Mouse (Mus musculus): ENCODE measurements at regions not wholly inside any gene's neighbourhood (a gene's known extent, or its start where the extent isn't known, plus 50 kb on each side); places are given as distances from the start of the nearest gene placed in this dataset.

GRCm38 (mm10) chr13:52187841-52188604 lies 341.5 kb downstream of the Gadd45g start:
- Histone ChIP-seq H3K9me3 (no peaks in the 10 kb centered on the region), H3K27me3 (replicated peaks; ENCODE audit: low read depth, poor library complexity, severe bottlenecking) (no peaks in the 10 kb centered on the region), H3K36me3 (replicated peaks) (no peaks in the 10 kb centered on the region), H3K27ac (replicated peaks) (no peak overlapping the region; the same call in 1 of the 2 replicates), H3K4me1 (peaks cover 11% of the 10 kb centered on the region; the same call in 1 of the 2 replicates), H3K4me3 (no peak overlapping the region)
- no peak for DNase-seq (ENCODE audit: low spot score)
- 87% methylated on average over 8 of the region's 8 CpGs for WGBS

GRCm38 (mm10) chr13:52188605-52189003 lies 342.1 kb downstream of the Gadd45g start:
- Histone ChIP-seq H3K9me3 (no peaks in the 10 kb centered on the region), H3K4me1 (peaks cover 17% of the 10 kb centered on the region), H3K27ac (replicated peaks) (no peak overlapping the region), H3K4me3 (no peak overlapping the region), H3K36me3 (replicated peaks) (no peaks in the 10 kb centered on the region), H3K27me3 (replicated peaks; ENCODE audit: low read depth, poor library complexity, severe bottlenecking) (no peaks in the 10 kb centered on the region)
- no peak for DNase-seq (ENCODE audit: low spot score)
- WGBS = 88% methylated on average over 2 of the region's 2 CpGs

- Histone ChIP-seq H3K27ac (replicated peaks) (no peak overlapping the region), H3K4me1 (peaks cover 24% of the 10 kb centered on the region), H3K27me3 (replicated peaks; ENCODE audit: low read depth, poor library complexity, severe bottlenecking) (no peaks in the 10 kb centered on the region), H3K4me3 (no peak overlapping the region), H3K36me3 (replicated peaks) (no peaks in the 10 kb centered on the region), H3K9me3 (no peaks in the 10 kb centered on the region)
- 74% methylated on average over 10 of the region's 10 CpGs for WGBS
- DNase-seq (ENCODE audit: low spot score) = no peak
Observed at GRCm38 (mm10) chr13:52189382-52189923, 341.6 kb downstream of the Diras2 start.

- WGBS = 78% methylated on average over 9 of the region's 9 CpGs
- DNase-seq (ENCODE audit: low spot score) = no peak
- no peak overlapping the region for H3K4me3 ChIP-seq
- no peak overlapping the region for H3K27ac ChIP-seq (replicated peaks)
- H3K36me3 ChIP-seq (replicated peaks) = no peaks in the 10 kb centered on the region
- no peaks in the 10 kb centered on the region for H3K9me3 ChIP-seq
- H3K27me3 ChIP-seq (replicated peaks; ENCODE audit: low read depth, poor library complexity, severe bottlenecking) = no peaks in the 10 kb centered on the region
- peaks cover 32% of the 10 kb centered on the region for H3K4me1 ChIP-seq
Observed at GRCm38 (mm10) chr13:52190256-52190655, 340.8 kb downstream of the Diras2 start.

GRCm38 (mm10) chr13:52190848-52191590 lies 340.1 kb downstream of the Diras2 start:
- H3K27ac ChIP-seq (replicated peaks) = no peak overlapping the region
- peaks cover 37% of the 10 kb centered on the region for H3K4me1 ChIP-seq
- no peaks in the 10 kb centered on the region for H3K27me3 ChIP-seq (replicated peaks; ENCODE audit: low read depth, poor library complexity, severe bottlenecking)
- no peak for DNase-seq (ENCODE audit: low spot score)
- WGBS = 85% methylated on average over 15 of the region's 15 CpGs
- no peaks in the 10 kb centered on the region for H3K36me3 ChIP-seq (replicated peaks)
- H3K9me3 ChIP-seq = no peaks in the 10 kb centered on the region
- H3K4me3 ChIP-seq = no peak overlapping the region

GRCm38 (mm10) chr13:52196917-52197316 lies 334.2 kb downstream of the Diras2 start:
- no peak overlapping the region for H3K4me3 ChIP-seq
- no peak overlapping the region for H3K27ac ChIP-seq (replicated peaks)
- no peaks in the 10 kb centered on the region for H3K9me3 ChIP-seq
- 0 out of 2 replicates have a peak, but pooled peaks cover 11% of the 10 kb centered on the region for H3K27me3 ChIP-seq (replicated peaks; ENCODE audit: low read depth, poor library complexity, severe bottlenecking)
- WGBS = 74% methylated on average over 5 of the region's 5 CpGs
- H3K4me1 ChIP-seq = peaks cover 43% of the 10 kb centered on the region
- DNase-seq (ENCODE audit: low spot score) = no peak
- H3K36me3 ChIP-seq (replicated peaks) = no peaks in the 10 kb centered on the region

GRCm38 (mm10) chr13:52198649-52199348 lies 332.3 kb downstream of the Diras2 start:
- Histone ChIP-seq H3K27me3 (replicated peaks; ENCODE audit: low read depth, poor library complexity, severe bottlenecking) (peaks cover 11% of the 10 kb centered on the region; the same call in 1 of the 2 replicates), H3K9me3 (no peaks in the 10 kb centered on the region), H3K36me3 (replicated peaks) (no peaks in the 10 kb centered on the region), H3K4me3 (no peak overlapping the region), H3K4me1 (peaks cover 35% of the 10 kb centered on the region), H3K27ac (replicated peaks) (no peak overlapping the region)
- DNase-seq (ENCODE audit: low spot score) = no peak
- 77% methylated on average over 7 of the region's 7 CpGs for WGBS

GRCm38 (mm10) chr13:52202372-52202771 lies 328.7 kb downstream of the Diras2 start:
- Histone ChIP-seq H3K4me3 (no peak overlapping the region), H3K36me3 (replicated peaks) (no peaks in the 10 kb centered on the region), H3K4me1 (peaks cover 12% of the 10 kb centered on the region; the same call in 1 of the 2 replicates), H3K27ac (replicated peaks) (no peak overlapping the region), H3K9me3 (no peaks in the 10 kb centered on the region), H3K27me3 (replicated peaks; ENCODE audit: low read depth, poor library complexity, severe bottlenecking) (peaks cover 9% of the 10 kb centered on the region; the same call in 1 of the 2 replicates)
- WGBS = 80% methylated on average over 1 of the region's 1 CpGs
- no peak for DNase-seq (ENCODE audit: low spot score)

- 74% methylated on average over 4 of the region's 4 CpGs for WGBS
- no peak for DNase-seq (ENCODE audit: low spot score)
- Histone ChIP-seq H3K27me3 (replicated peaks; ENCODE audit: low read depth, poor library complexity, severe bottlenecking) (no peaks in the 10 kb centered on the region; the same call in 1 of the 2 replicates), H3K4me3 (no peak overlapping the region), H3K9me3 (no peaks in the 10 kb centered on the region), H3K4me1 (no peaks in the 10 kb centered on the region), H3K36me3 (replicated peaks) (no peaks in the 10 kb centered on the region), H3K27ac (replicated peaks) (no peak overlapping the region)
Observed at GRCm38 (mm10) chr13:52205951-52206350, 325.1 kb downstream of the Diras2 start.

- Histone ChIP-seq H3K27ac (replicated peaks) (no peak overlapping the region), H3K27me3 (replicated peaks; ENCODE audit: low read depth, poor library complexity, severe bottlenecking) (peaks cover 16% of the 10 kb centered on the region), H3K9me3 (peaks cover 5% of the 10 kb centered on the region; the same call in 1 of the 2 replicates), H3K36me3 (replicated peaks) (no peaks in the 10 kb centered on the region), H3K4me3 (no peak overlapping the region), H3K4me1 (no peaks in the 10 kb centered on the region; the same call in 1 of the 2 replicates)
- 91% methylated on average over 5 of the region's 5 CpGs for WGBS
- DNase-seq (ENCODE audit: low spot score) = no peak
Observed at GRCm38 (mm10) chr13:52216343-52216742, 314.7 kb downstream of the Diras2 start.

- peaks cover 23% of the 10 kb centered on the region for H3K27me3 ChIP-seq (replicated peaks; ENCODE audit: low read depth, poor library complexity, severe bottlenecking)
- DNase-seq (ENCODE audit: low spot score) = no peak
- H3K9me3 ChIP-seq = peaks cover 5% of the 10 kb centered on the region; the same call in 1 of the 2 replicates
- no peak overlapping the region for H3K27ac ChIP-seq (replicated peaks)
- no peaks in the 10 kb centered on the region for H3K36me3 ChIP-seq (replicated peaks)
- H3K4me1 ChIP-seq = peaks cover 4% of the 10 kb centered on the region
- H3K4me3 ChIP-seq = no peak overlapping the region
- WGBS = 83% methylated on average over 5 of the region's 5 CpGs
Observed at GRCm38 (mm10) chr13:52217066-52217465, 314.0 kb downstream of the Diras2 start.

- Histone ChIP-seq H3K4me1 (peaks cover 10% of the 10 kb centered on the region), H3K27me3 (replicated peaks; ENCODE audit: low read depth, poor library complexity, severe bottlenecking) (peaks cover 30% of the 10 kb centered on the region), H3K36me3 (replicated peaks) (no peaks in the 10 kb centered on the region), H3K27ac (replicated peaks) (no peak overlapping the region), H3K9me3 (peaks cover 5% of the 10 kb centered on the region; the same call in 1 of the 2 replicates), H3K4me3 (no peak overlapping the region)
- DNase-seq (ENCODE audit: low spot score) = no peak
- 82% methylated on average over 7 of the region's 7 CpGs for WGBS
Observed at GRCm38 (mm10) chr13:52217741-52218140, 313.3 kb downstream of the Diras2 start.
